Mouse (Mus musculus) myocyte (in vitro differentiated cells): ENCODE measurements around the gene Ppib.

Experiments
- CEBPB ChIP-seq: IDR thresholded peaks from 2 replicates; pipeline ENCODE4 v1.6.1; 2011; ENCODE audit warnings: mild to moderate bottlenecking, moderate library complexity; ENCODE audit not compliant: poor library complexity, insufficient read depth, severe bottlenecking
- E2F4 ChIP-seq: IDR thresholded peaks from one replicate; pipeline ENCODE4 v1.6.1; 2011; ENCODE audit warnings: mild to moderate bottlenecking, control low read depth, moderate library complexity; ENCODE audit not compliant: insufficient read depth
- MAX ChIP-seq: IDR thresholded peaks from one replicate; pipeline ENCODE4 v1.6.1; 2011; ENCODE audit warnings: low read depth, mild to moderate bottlenecking, control low read depth
- MYOD1 ChIP-seq, 3 experiments: IDR thresholded peaks; one replicate each; pipeline ENCODE4 v1.6.1; 2011; ENCODE audit warnings: control low read depth in 2 of 3, low read depth in 2 of 3, mild to moderate bottlenecking in 2 of 3, moderate library complexity in 1 of 3; ENCODE audit not compliant: insufficient read length in 2 of 3, control insufficient read depth in 1 of 3
- MYOG ChIP-seq, 3 experiments: IDR thresholded peaks; one replicate each; pipeline ENCODE4 v1.6.1; 2011; ENCODE audit warnings: control low read depth in 2 of 3, low read depth in 2 of 3, mild to moderate bottlenecking in 2 of 3; ENCODE audit not compliant: insufficient read length in 2 of 3, control insufficient read depth in 1 of 3, insufficient read depth in 1 of 3
- POLR2A ChIP-seq: IDR thresholded peaks from one replicate; pipeline ENCODE4 v1.6.1; 2011; ENCODE audit warnings: low read depth, mild to moderate bottlenecking, control low read depth, moderate library complexity; ENCODE audit not compliant: insufficient read length
- POLR2AphosphoS2 ChIP-seq: IDR thresholded peaks from one replicate; pipeline ENCODE4 v1.6.1; 2011; ENCODE audit warnings: low read depth, control low read depth; ENCODE audit not compliant: insufficient read length
- REST ChIP-seq: IDR thresholded peaks from one replicate; pipeline ENCODE4 v1.6.1; 2011; ENCODE audit warnings: mild to moderate bottlenecking, control low read depth, moderate library complexity; ENCODE audit not compliant: insufficient read depth, insufficient read length
- SRF ChIP-seq: IDR thresholded peaks from one replicate; pipeline ENCODE4 v1.6.1; 2011; ENCODE audit warnings: low read depth; ENCODE audit not compliant: control insufficient read depth, insufficient read length
- TCF12 ChIP-seq: IDR thresholded peaks from one replicate; pipeline ENCODE4 v1.6.1; 2011; ENCODE audit warnings: mild to moderate bottlenecking, control low read depth; ENCODE audit not compliant: poor library complexity, insufficient read depth, severe bottlenecking
- TCF3 ChIP-seq: IDR thresholded peaks from one replicate; pipeline ENCODE4 v1.6.1; 2011; ENCODE audit warnings: low read depth, control low read depth; ENCODE audit not compliant: insufficient read length
- USF1 ChIP-seq: IDR thresholded peaks from one replicate; pipeline ENCODE4 v1.6.1; 2011; ENCODE audit warnings: low read depth, mild to moderate bottlenecking, control low read depth, moderate library complexity

GRCm38 (mm10) chr9:66087062-66087461 lies 27.0 kb downstream of the Ppib start:
- TF ChIP-seq POLR2A (no peak), MYOD1 (IDR thresholded peaks at IDR 0.05; ENCODE audit: control insufficient read depth in 1 of 3, insufficient read length in 2 of 3, low read depth in 2 of 3) (peak in 2 of 3 experiments; percentile 78 to 81), MAX (no peak), TCF12 (no peak), MYOG (IDR thresholded peaks at IDR 0.05; ENCODE audit: control insufficient read depth in 1 of 3, insufficient read depth in 1 of 3, insufficient read length in 2 of 3, low read depth in 2 of 3) (peak in 2 of 3 experiments; percentile 20 to 28), POLR2AphosphoS2 (peak; percentile 17), E2F4 (no peak), USF1 (no peak), CEBPB (no peak), SRF (no peak), TCF3 (no peak), REST (no peak)
